Mouse (Mus musculus): ENCODE data around the gene Lhpp.

GRCm38 (mm10) chr7:132692719-132693118, 82.3 kb downstream of the Lhpp start:
- no peak for TF ChIP-seq POLR2A (IDR thresholded peaks at IDR 0.05; ENCODE audit: low read depth, low read length)
- no peak for TF ChIP-seq CTCF (conservative IDR thresholded peaks at IDR 0.05; ENCODE audit: insufficient read depth, insufficient read length, low read depth, low read length)
